Mouse (Mus musculus): Measurements from ENCODE around the gene Fdxr.

- TF ChIP-seq POLR2A (IDR thresholded peaks at IDR 0.05; ENCODE audit: low read depth, low read length) (no peak), CTCF (IDR thresholded peaks at IDR 0.05; ENCODE audit: extremely low read depth, insufficient read length, insufficient replicate concordance, low read depth, low read length) (no peak)
Observed at GRCm38 (mm10) chr11:115283891-115284620, 7.2 kb upstream of the Fdxr start.

All from small intestine, adult 2 months (tissue).